Mouse (Mus musculus): Measurements from ENCODE around the gene Rnf187.
"Not testable (repeated sequence)": the region's sequence is repeated elsewhere in the genome, so short reads cannot be mapped to it uniquely, and the experiment has no call there.

The Rnf187 gene

DNA sequence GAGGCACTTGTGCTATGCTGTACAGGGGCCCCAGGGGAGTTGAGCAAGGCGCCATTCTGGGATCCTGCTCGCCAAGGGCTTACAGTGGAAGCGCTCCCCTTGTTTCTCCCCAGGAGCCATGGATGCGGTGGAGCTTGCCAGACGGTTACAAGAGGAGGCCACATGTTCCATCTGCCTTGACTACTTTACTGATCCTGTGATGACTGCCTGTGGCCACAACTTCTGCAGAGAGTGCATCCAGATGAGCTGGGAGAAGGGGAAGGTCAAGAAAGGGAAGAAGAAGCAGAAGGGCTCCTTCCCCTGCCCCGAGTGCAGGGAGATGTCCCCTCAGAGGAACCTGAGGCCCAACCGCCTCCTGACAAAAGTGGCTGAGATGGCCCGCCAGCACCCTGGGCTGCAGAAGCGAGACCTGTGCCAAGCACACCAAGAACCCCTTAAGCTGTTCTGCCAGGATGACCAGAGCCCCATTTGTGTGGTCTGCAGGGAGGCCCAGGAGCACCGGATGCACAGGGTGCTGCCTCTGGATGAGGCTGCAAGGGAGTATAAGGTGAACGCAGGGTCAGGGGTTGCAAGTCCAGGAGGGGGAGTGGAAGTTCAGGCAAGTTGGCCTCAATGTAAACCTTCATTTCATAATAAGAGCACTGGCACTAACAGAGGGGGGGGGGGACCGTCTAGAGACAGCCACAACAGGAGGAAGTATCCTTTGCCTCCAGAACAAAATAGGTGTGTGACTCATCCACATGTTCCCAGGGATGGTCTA is 26.5 kb upstream of the Rnf187 start:
- DNase-seq: no peak

DNA sequence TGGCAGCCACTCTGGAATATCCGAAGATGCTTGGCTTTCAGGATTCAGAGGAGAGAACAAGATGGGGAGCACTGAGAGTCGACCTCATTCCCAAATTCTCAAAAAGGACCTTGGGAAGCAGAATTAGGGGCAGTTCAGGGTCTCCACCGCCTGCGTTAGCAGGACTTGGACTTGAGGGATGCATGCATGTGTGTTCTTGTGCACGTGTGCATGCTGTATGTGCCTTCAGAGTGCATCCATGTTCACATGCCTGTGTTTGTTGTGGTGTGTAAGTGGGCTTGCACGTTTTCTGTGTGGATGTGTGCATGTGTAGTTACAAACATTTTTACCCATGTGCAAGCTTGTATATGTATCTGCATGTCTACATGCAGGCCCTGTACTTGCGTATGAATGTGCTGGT is 25.5 kb upstream of the Rnf187 start:
- no peak for DNase-seq

DNA sequence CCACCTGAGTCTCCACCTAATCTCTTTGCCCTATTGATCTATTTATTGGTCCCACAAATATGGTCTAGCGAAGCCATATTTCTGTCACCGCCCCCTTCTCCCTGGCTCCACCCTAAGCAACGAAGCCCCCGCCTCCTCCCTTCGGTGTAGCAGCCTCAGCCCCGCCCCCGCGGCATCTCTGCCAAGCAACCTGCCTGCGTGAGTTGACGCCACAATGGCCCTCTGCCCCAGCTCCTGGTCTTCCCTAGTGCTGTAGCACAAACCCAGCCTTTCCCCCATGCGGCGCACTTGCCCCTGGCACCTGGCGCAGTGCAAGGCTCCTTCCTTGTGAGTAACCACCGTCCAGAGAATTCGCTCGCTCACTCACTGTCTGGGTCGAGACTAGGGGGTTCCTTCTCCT is 24.8 kb upstream of the Rnf187 start:
- peak; percentile 74 for DNase-seq

DNA sequence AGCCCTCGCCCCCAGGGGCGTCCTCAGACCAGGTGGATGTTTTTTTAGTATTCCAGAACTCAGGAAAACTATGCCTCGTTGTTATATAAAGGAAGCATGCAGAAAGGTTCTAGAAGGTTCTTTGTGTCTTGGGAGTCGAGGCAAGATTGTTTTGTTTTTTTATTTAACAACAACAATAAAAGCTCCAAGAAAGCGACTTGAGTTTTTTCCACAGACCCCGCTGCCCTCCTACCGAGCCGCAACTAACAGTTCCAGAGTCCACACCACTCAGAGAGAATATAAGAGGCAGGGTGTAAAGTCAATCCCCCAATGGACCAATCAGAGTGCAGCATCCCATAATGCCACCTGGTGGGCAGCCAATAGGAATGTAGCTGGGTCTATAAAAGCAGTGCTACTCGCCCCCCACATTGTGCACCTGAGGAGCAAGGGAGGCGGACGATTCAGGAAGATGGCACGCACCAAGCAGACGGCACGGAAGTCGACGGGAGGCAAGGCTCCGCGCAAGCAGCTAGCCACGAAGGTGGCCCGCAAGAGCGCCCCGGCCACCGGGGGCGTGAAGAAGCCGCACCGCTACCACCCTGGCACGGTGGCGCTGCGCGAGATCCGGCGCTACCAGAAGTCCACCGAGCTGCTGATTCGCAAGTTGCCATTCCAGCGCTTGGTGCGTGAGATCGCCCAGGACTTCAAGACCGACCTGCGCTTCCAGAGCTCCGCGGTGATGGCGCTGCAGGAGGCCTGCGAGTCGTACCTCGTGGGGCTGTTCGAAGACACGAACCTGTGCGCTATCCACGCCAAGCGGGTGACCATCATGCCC is 22.9 kb upstream of the Rnf187 start:
- DNase-seq: no peak

GRCm38 (mm10) chr11:58959921-58960465 is 21.3 kb upstream of the Rnf187 start:
- peak; percentile 89 for DNase-seq

- DNase-seq: no peak
These were observed 20.6 kb upstream of the Rnf187 start for GRCm38 (mm10) chr11:58959186-58959825.

- no peak for DNase-seq
These were observed 19.8 kb upstream of the Rnf187 start for GRCm38 (mm10) chr11:58958536-58958935.

DNA sequence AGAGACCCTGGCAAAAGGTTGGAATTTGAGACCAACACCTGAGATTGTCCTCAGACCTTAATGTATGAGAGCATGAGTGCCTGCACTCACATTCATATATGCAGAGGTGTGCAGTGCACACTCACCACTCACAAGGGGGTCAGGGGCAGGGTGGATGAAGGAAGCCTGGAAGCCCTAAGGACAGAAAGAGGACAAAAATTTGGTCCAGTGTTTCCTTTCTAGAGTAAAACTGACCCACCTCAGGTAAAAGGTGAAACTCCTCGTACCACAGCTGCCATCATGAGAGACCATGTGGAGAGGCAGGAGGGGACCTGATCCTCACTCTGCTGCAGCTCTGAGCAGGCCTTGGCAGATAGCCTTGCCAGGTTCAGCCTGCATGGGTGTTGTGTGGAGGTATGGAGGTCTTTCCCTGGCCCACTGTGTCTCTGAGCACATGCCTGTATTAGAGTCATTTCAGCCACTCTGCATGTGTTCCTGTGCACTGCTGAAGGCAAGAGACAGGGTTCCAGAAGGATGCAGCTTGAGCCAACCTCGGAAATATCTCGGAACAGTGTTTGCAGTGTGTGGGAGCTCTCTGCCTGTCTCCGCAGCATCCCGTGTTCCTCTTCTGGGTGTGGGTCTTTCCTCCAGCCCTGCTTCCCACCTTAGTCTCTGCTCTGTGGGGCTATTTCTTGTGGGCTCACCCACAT is 18.7 kb upstream of the Rnf187 start:
- no peak for DNase-seq

GRCm38 (mm10) chr11:58955868-58956257 is 17.1 kb upstream of the Rnf187 start:
- DNase-seq: no peak

GRCm38 (mm10) chr11:58955143-58955867 is 16.6 kb upstream of the Rnf187 start:
- DNase-seq: peak; percentile 35

DNA sequence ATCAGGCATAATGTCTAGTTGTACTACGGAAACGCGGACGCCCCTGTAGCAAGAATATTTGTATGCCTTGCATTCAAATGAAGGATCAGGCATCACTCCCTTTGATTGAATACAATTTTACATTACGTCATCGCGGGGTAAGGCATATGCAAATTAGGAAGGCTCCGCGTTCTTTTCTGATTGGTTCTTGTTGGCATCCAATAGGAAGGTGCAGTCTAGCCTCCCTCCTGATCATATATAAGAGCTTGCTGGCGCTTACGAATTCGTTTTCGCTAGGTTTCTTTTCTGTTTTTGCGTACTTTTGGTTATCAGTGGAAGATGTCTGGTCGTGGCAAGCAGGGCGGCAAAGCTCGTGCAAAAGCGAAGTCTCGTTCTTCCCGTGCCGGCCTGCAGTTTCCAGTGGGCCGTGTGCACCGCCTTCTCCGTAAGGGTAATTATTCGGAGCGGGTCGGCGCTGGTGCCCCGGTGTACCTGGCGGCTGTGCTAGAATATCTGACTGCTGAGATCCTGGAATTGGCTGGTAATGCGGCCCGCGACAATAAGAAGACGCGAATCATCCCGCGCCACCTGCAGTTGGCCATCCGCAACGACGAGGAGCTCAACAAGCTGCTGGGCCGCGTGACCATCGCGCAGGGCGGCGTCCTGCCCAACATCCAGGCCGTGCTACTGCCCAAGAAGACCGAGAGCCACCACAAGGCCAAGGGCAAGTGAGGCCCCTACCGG is 15.9 kb upstream of the Rnf187 start, which contains the start of the genes Hist3h2a and Trim17:
Gene Hist3h2a, plus strand, starts transcription at position 266 of the 723 bp plus-strand sequence.
Gene Trim17, plus strand, starts transcription at position 266 of the 723 bp plus-strand sequence.
- DNase-seq: peak; percentile 98

- not testable (repeated sequence) for DNase-seq
These were observed 15.4 kb upstream of the Rnf187 start for GRCm38 (mm10) chr11:58954170-58954419.

GRCm38 (mm10) chr11:58953351-58954169 is 14.8 kb upstream of the Rnf187 start:
- DNase-seq: no peak

DNA sequence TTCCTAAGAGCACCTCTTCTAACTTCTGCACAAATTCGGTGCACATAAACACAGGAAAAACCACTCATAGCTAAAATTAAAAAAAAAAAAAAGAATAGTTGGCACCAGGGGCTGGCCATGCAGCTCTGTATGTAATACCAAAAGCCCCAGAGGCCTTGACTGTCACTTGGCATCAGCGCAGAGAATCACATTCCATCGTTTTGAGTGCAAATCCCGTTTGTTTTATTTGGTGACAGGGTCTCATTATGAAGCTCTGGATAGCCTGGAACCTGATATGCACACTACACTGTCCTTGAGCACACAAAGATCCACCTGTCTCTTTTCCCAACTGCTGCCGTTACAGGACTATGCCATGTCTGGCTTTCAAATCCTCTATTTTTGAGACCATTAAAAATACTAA is 12.5 kb upstream of the Rnf187 start:
- DNase-seq: no peak

- DNase-seq: no peak
These were observed 11.0 kb upstream of the Rnf187 start for GRCm38 (mm10) chr11:58949480-58950431.

GRCm38 (mm10) chr11:58948542-58949479 is 10.1 kb upstream of the Rnf187 start, which contains the start of gene Hist3h2ba:
Hist3h2ba (plus strand) TSS chr11:58948920.
- DNase-seq: peak; percentile 83

DNA sequence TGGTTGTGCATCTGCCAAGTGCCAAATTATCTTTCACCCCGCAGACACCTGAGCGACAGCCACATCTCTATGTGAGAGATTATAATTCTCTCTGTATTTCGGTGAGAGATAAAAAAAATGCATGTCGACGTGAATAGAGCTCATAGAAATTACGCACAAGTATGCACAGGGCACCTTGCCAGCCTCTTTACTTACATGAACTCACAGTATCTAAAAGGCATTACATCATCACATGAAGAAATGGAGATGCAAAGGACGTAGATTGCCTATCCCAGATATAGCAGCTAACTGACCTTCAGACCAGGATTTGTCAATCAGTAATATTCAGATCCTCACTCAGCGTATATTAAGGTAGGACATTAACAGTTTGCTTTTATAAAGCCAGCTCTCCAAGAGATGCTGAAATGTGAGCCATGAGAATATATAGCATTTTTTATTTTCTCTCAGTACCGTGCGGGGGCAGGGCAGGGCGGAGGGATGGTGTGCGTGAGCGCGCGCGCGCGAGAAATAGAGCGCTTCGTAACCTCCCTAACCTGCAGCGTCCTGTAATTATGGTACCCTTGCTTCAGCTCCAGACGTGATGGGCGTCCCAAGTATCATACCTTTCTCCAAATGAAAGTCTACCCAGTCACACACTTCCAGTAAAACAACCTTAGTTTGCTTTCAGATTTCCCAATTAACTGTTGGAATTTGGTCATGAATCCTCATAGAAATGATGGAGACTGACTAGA is 9.2 kb upstream of the Rnf187 start:
- no peak for DNase-seq

Measured in kidney, adult 9 months (tissue).